ENCODE assay signal across 8 mouse cellular contexts in the genomic region with DNA sequence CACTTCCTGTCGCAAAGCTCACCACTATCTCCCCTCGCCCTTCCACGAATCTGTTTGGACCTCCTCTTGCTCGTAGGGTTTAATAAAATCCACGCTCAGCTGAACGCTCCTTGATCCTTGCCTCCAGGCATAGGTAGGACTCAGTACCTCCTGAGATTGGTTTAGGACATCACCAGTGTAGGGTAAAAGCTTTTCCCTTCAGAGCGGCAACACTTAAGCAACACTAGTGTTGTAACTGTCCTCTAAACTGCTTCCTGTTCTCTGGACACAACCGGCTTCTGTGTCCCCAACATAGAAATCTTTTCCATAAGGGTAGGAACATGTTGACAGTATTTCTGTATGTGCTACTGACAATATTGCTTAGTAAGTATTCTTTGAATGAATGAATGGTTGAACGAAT. TPM values are rescaled to one million over a fixed set of nuclear protein-coding genes. Genes with fewer than 3 reads are reported as not detected.
A peak's percentile ranks its signal among the peaks of the same experiment; 100 is the strongest.
DNase-seq lines count a peak whose midpoint lies in the region; ATAC-seq and TF ChIP-seq lines count a peak whose summit lies in the region.

No protein-coding gene starts in this region.

- WGBS in heart, embryonic 13.5 days = 22% methylated on average over 9 of the region's 9 CpGs
- WGBS in hindbrain, embryonic 12.5 days = 35% methylated on average over 9 of the region's 9 CpGs

- peaks cover 16% of the 10 kb centered on the region for H3K4me1 ChIP-seq in heart, embryonic 13.5 days
- H3K4me1 ChIP-seq in bone marrow macrophage, adult 2 months (ENCODE audit: control insufficient read depth, insufficient read depth, low read length) = peaks cover 4% of the 10 kb centered on the region; the same call in 1 of the 2 replicates
- peaks cover 17% of the 10 kb centered on the region for H3K4me1 ChIP-seq in hindbrain, embryonic 12.5 days

- H3K9ac ChIP-seq in heart, embryonic 13.5 days = peak overlapping the region; percentile 91
- H3K9ac ChIP-seq in hindbrain, embryonic 12.5 days = peak overlapping the region; percentile 87

- no peak for DNase-seq in heart, adult 9 months (ENCODE audit: low spot score in 2 of 2)
- DNase-seq in gastrocnemius, adult 8-10 months (ENCODE audit: low spot score in 2 of 2) = no peak
- no peak for DNase-seq in left cerebral cortex, adult 8-10 months (ENCODE audit: low spot score in 2 of 2)
- DNase-seq in cerebellum, postnatal 10 days = no peak

- peaks cover 16% of the 10 kb centered on the region for H3K36me3 ChIP-seq in heart, embryonic 13.5 days
- H3K36me3 ChIP-seq in hindbrain, embryonic 12.5 days = no peaks in the 10 kb centered on the region

- no peaks in the 10 kb centered on the region for H3K9me3 ChIP-seq in heart, embryonic 13.5 days
- no peaks in the 10 kb centered on the region for H3K9me3 ChIP-seq in hindbrain, embryonic 12.5 days (replicated peaks)

- ATAC-seq in heart, embryonic 13.5 days (ENCODE audit: extremely low read depth, insufficient number of reproducible peaks, low FRiP score, low TSS enrichment) = no peak
- peak; percentile 18; the same call in 1 of the 2 replicates for ATAC-seq in hindbrain, embryonic 12.5 days (ENCODE audit: low FRiP score)
- ATAC-seq in megakaryocyte-erythroid progenitor cell, adult 5-6 weeks (replicated peaks; ENCODE audit: low FRiP score, low TSS enrichment, poor library complexity, severe bottlenecking) = 0 out of 2 replicates have a peak, but pooled peaks have one; percentile 33

- peak overlapping the region; percentile 78 for H3K4me2 ChIP-seq in heart, embryonic 13.5 days
- peak overlapping the region; percentile 79 for H3K4me2 ChIP-seq in hindbrain, embryonic 12.5 days (replicated peaks)

- H3K27ac ChIP-seq in heart, embryonic 13.5 days (replicated peaks) = peak overlapping the region; percentile 68; the same call in 1 of the 2 replicates
- no peak overlapping the region for H3K27ac ChIP-seq in bone marrow macrophage, adult 2 months (ENCODE audit: insufficient read depth, low read depth, low read length)
- H3K27ac ChIP-seq in hindbrain, embryonic 12.5 days = no peak overlapping the region

- TF ChIP-seq POLR2A in bone marrow macrophage, adult 2 months (IDR thresholded peaks at IDR 0.05; ENCODE audit: borderline replicate concordance, low read depth, low read length) = no peak

- H3K27me3 ChIP-seq in heart, embryonic 13.5 days (replicated peaks) = no peaks in the 10 kb centered on the region
- no peaks in the 10 kb centered on the region for H3K27me3 ChIP-seq in hindbrain, embryonic 12.5 days

- TF ChIP-seq CTCF in bone marrow macrophage, adult 2 months (IDR thresholded peaks at IDR 0.05; ENCODE audit: low read depth, low read length) = no peak

- peak overlapping the region; percentile 94 for H3K4me3 ChIP-seq in heart, embryonic 13.5 days
- peak overlapping the region; percentile 96 for H3K4me3 ChIP-seq in bone marrow macrophage, adult 2 months (ENCODE audit: insufficient read depth, low read length)
- H3K4me3 ChIP-seq in hindbrain, embryonic 12.5 days = peak overlapping the region; percentile 87

RNA-seq across cellular contexts. Expression of a gene that starts 1.3 kb away (rescaled TPM):
- 26.3 and 28.0 TPM in 2 replicates for polyA plus RNA-seq in heart, embryonic 13.5 days (2015; fragmentation: Nextera tagmentation; extraction: Ambion mirVana)
- polyA plus RNA-seq in bone marrow macrophage, adult 2 months (2012; ENCODE audit: insufficient read depth, insufficient read length, missing spikeins) = 21.1 and 26.4 TPM in 2 replicates
- 42.3 and 45.1 TPM in 2 replicates for polyA plus RNA-seq in hindbrain, embryonic 12.5 days (2016; fragmentation: Nextera tagmentation; extraction: Ambion mirVana)
- total RNA-seq in megakaryocyte-erythroid progenitor cell, adult 5-6 weeks (2014; fragmentation: Nextera tagmentation) = 16.6 and 24.0 TPM in 2 replicates
- 26.9 and 31.5 TPM in 2 replicates for total RNA-seq in megakaryocyte-erythroid progenitor cell, adult 5-6 weeks (2017)
- total RNA-seq in gastrocnemius, adult 8-10 months (2022) = 10 to 100 TPM; 10.6 to 13.3 (median 12.6) TPM
- total RNA-seq in left cerebral cortex, adult 8-10 months (2022) = 10 to 100 TPM; 33.7 to 39.7 (median 34.8) TPM
